ENCODE assay signal across 7 mouse cellular contexts in the genomic region with DNA sequence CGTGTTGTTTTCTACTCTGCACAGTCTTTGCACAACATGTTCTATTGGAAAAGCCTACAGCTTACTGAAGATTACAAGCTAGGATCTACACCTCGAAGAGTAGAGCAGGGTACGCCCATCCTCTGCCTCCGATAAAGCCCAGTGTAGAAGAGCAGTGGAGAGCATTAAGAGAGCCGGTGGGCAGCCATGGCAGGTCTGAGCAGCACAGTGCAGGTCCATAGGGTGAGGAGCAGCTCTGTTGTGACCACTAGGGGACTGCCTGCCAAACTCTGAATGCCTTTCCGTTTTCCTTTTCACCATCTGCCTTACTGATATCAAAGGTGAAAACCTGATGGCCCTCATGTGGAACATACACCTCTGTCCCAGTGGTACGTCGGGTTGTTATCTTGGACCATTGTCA. TPM values are rescaled to one million over a fixed set of nuclear protein-coding genes. Genes with fewer than 3 reads are reported as not detected.
DNase-seq lines count a peak whose midpoint lies in the region; ATAC-seq and TF ChIP-seq lines count a peak whose summit lies in the region.

No protein-coding gene starts in this region.

- peak; percentile 49 for ATAC-seq in megakaryocyte progenitor cell, adult 5-6 weeks (replicated peaks; ENCODE audit: poor library complexity)
- no peak for ATAC-seq in stomach, postnatal 0 days (ENCODE audit: low FRiP score, low TSS enrichment)

- TF ChIP-seq EP300 in stomach, postnatal 0 days (optimal IDR thresholded peaks at IDR 0.05), result no peak

- DNase-seq in 3134 (ENCODE audit: extremely low read depth, insufficient read length, low spot score) (peak; percentile 25), 3T3-L1 (ENCODE audit: low read depth, low spot score) (peak; percentile 70)
- DNase-seq in embryo, embryonic 11 days, result peak; percentile 26
- DNase-seq in induced T-regulatory cell, adult 2 months (ENCODE audit: low read depth), result peak; percentile 59
- peak; percentile 35 for DNase-seq in stomach, postnatal 0 days (ENCODE audit: low spot score)
- DNase-seq in thymus, postnatal 4 days, result no peak

- H3K9ac ChIP-seq in stomach, postnatal 0 days (ENCODE audit: low read length), result 0 out of 2 replicates have a peak overlapping the region, but pooled peaks have one; percentile 23

- H3K27me3 ChIP-seq in stomach, postnatal 0 days (ENCODE audit: control insufficient read depth, insufficient read depth, low read length), result no peaks in the 10 kb centered on the region

- H3K9me3 ChIP-seq in stomach, postnatal 0 days (ENCODE audit: control insufficient read depth, low read length), result no peaks in the 10 kb centered on the region

- 50% methylated on average over 8 of the region's 8 CpGs for WGBS in stomach, postnatal 0 days

- H3K36me3 ChIP-seq in stomach, postnatal 0 days (ENCODE audit: control insufficient read depth, insufficient read depth, low read length), result peaks cover 3% of the 10 kb centered on the region; the same call in 1 of the 2 replicates

- TF ChIP-seq CTCF in stomach, postnatal 0 days (IDR thresholded peaks at IDR 0.05; ENCODE audit: low read depth), result peak; percentile 63

- H3K4me3 ChIP-seq in stomach, postnatal 0 days (ENCODE audit: low read depth, low read length), result no peak overlapping the region

- H3K4me1 ChIP-seq in stomach, postnatal 0 days (replicated peaks; ENCODE audit: control insufficient read depth, insufficient read depth), result peaks cover 9% of the 10 kb centered on the region

- peak overlapping the region; percentile 60 for H3K4me2 ChIP-seq in stomach, postnatal 0 days (replicated peaks; ENCODE audit: low read depth)

- no peak overlapping the region for H3K27ac ChIP-seq in stomach, postnatal 0 days (replicated peaks)

RNA-seq across cellular contexts. Expression of a gene that starts 1.8 kb away (rescaled TPM):
- 90.2 and 92.6 TPM in 2 replicates for total RNA-seq in megakaryocyte progenitor cell, adult 5-6 weeks (2015)
- total RNA-seq in megakaryocyte progenitor cell, adult 5-6 weeks (2017), result 46.8 and 58.6 TPM in 2 replicates
- polyA plus RNA-seq in stomach, postnatal 0 days (2015; fragmentation: Nextera tagmentation; extraction: Ambion mirVana), result 56.9 and 61.7 TPM in 2 replicates

RNA-seq across cellular contexts. Expression of a gene that starts 46.2 kb away (rescaled TPM):
- 19.8 and 20.0 TPM in 2 replicates for total RNA-seq in megakaryocyte progenitor cell, adult 5-6 weeks (2015)
- 21.1 and 23.6 TPM in 2 replicates for total RNA-seq in megakaryocyte progenitor cell, adult 5-6 weeks (2017)
- 8.2 and 8.9 TPM in 2 replicates for polyA plus RNA-seq in stomach, postnatal 0 days (2015; fragmentation: Nextera tagmentation; extraction: Ambion mirVana)
